Mouse (Mus musculus): ENCODE measurements around the gene 4932429P05Rik.

4932429P05Rik gene

GRCm38 (mm10) chrX:89751968-89752367 lies at the start of gene 4932429P05Rik:
TSS of gene 4932429P05Rik (plus strand) at chrX:89752268.
- DNase-seq = no peak
